Mouse (Mus musculus) testis, adult 2 months (tissue): ENCODE data around the gene Otud7a.

ENCODE experiments used
- CTCF ChIP-seq: fragments of 200-500 bp; IDR thresholded peaks from 2 replicates; pipeline ENCODE4 v1.5.1; 2012; ENCODE audit warnings: low read depth, mild to moderate bottlenecking, inconsistent platforms, low read length, moderate library complexity; ENCODE audit not compliant: control insufficient read depth, insufficient read depth, insufficient replicate concordance
- POLR2A ChIP-seq: fragments of 200-500 bp; IDR thresholded peaks from 2 replicates; pipeline ENCODE4 v1.6.1; 2012; ENCODE audit warnings: low read depth, mild to moderate bottlenecking, inconsistent platforms, low read length, moderate library complexity; ENCODE audit not compliant: control insufficient read depth

DNA sequence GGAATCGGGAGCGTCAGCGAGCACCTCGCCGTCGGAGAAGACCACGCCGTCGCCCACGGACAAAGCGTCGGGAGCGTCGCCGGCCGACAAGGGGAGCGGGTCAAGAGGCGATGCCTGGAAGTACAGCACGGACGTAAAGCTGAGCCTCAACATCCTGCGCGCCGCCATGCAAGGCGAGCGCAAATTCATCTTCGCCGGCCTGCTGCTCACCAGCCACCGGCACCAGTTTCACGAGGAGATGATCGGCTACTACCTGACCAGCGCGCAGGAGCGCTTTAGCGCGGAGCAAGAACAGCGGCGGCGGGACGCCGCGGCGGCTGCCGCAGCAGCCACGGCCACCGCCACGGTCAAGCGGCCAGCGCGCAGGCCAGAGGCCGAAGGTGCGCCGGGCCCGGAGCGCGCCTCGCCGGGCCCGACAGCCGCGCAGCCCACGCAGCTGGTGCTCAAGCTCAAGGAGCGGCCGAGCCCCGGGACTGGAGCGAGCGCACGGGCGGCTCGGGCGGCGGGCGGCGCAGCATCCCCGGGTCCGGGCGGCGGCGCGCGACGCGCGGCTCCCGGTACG lies 313.2 kb downstream of the Otud7a start:
- TF ChIP-seq POLR2A (no peak), CTCF (no peak)
